Mouse (Mus musculus) cerebellum, adult 11-12 months (tissue): Measurements from ENCODE around the gene Vmn1r235.
"Not testable (repeated sequence)": the region's sequence is repeated elsewhere in the genome, so short reads cannot be mapped to it uniquely, and the experiment has no call there.

Experiments used
- DNase-seq: peaks from one replicate; pipeline ENCODE4 v3.0.0; 2022

Gene Vmn1r235

GRCm38 (mm10) chr17:21256111-21256510, at the start of gene Vmn1r235:
TSS of gene Vmn1r235 (plus strand) at chr17:21256411.
- DNase-seq, result no peak

GRCm38 (mm10) chr17:21211081-21211480, 45.1 kb upstream of the Vmn1r235 start:
- not testable (repeated sequence) for DNase-seq

- no peak for DNase-seq
Observed at GRCm38 (mm10) chr17:21225787-21226186, 30.4 kb upstream of the Vmn1r235 start, which contains the start of gene Vmn1r234. TSS of gene Vmn1r234 (plus strand) at chr17:21226087.

- no peak for DNase-seq
Observed at GRCm38 (mm10) chr17:21231654-21232053, 24.6 kb upstream of the Vmn1r235 start.

- peak; percentile 12 for DNase-seq
Observed at GRCm38 (mm10) chr17:21272103-21272502, 15.9 kb downstream of the Vmn1r235 start.

- no peak for DNase-seq
Observed at GRCm38 (mm10) chr17:21282642-21283041, 26.4 kb downstream of the Vmn1r235 start, which contains the start of gene Vmn1r236. TSS of gene Vmn1r236 (plus strand) at chr17:21282942.

GRCm38 (mm10) chr17:21284395-21284794, 28.2 kb downstream of the Vmn1r235 start:
- DNase-seq, result no peak

GRCm38 (mm10) chr17:21289695-21290094, 33.5 kb downstream of the Vmn1r235 start:
- no peak for DNase-seq

- no peak for DNase-seq
Observed at GRCm38 (mm10) chr17:21311565-21311964, 55.4 kb downstream of the Vmn1r235 start, which contains the start of gene Vmn1r237. TSS of gene Vmn1r237 (plus strand) at chr17:21311865.
